In genomic region chr7:110769094-110769493, GRCm38 (mm10) we compare ENCODE assay signal across 8 mouse cellular contexts. TPM values are rescaled to one million over a fixed set of nuclear protein-coding genes. Genes with fewer than 3 reads are reported as not detected.
A peak's percentile ranks its signal among the peaks of the same experiment; 100 is the strongest.
DNase-seq lines count a peak whose midpoint lies in the region; ATAC-seq and TF ChIP-seq lines count a peak whose summit lies in the region.

No protein-coding gene starts in this region.

- 40% methylated on average over 4 of the region's 4 CpGs for WGBS in neural tube, embryonic 11.5 days
- WGBS in forebrain, embryonic 15.5 days: 43% methylated on average over 4 of the region's 4 CpGs
- whole genome bisulfite sequencing in intestine, embryonic 16.5 days: 56% methylated on average over 4 of the region's 4 CpGs
- WGBS in liver, postnatal 0 days (ENCODE audit: insufficient replicate concordance): 15% methylated on average over 4 of the region's 4 CpGs
- WGBS in neural tube, embryonic 14.5 days: 45% methylated on average over 4 of the region's 4 CpGs

- H3K4me3 ChIP-seq in neural tube, embryonic 11.5 days (ENCODE audit: low read depth, low read length): peak overlapping the region; percentile 53
- H3K4me3 ChIP-seq in forebrain, embryonic 15.5 days: peak overlapping the region; percentile 47
- peak overlapping the region; percentile 60 for H3K4me3 ChIP-seq in intestine, embryonic 16.5 days (ENCODE audit: low read length)
- peak overlapping the region; percentile 64 for H3K4me3 ChIP-seq in liver, postnatal 0 days (ENCODE audit: low read depth, low read length)
- H3K4me3 ChIP-seq in neural tube, embryonic 14.5 days (ENCODE audit: low read depth, low read length): peak overlapping the region; percentile 51

- TF ChIP-seq CTCF in liver, postnatal 0 days (IDR thresholded peaks at IDR 0.05; ENCODE audit: low read depth): no peak

- peaks cover 14% of the 10 kb centered on the region; the same call in 1 of the 2 replicates for H3K27me3 ChIP-seq in neural tube, embryonic 11.5 days (ENCODE audit: control insufficient read depth, insufficient read depth, low read length)
- H3K27me3 ChIP-seq in forebrain, embryonic 15.5 days: peaks cover 14% of the 10 kb centered on the region
- H3K27me3 ChIP-seq in intestine, embryonic 16.5 days (replicated peaks; ENCODE audit: control insufficient read depth, insufficient read depth, low read length): no peaks in the 10 kb centered on the region
- no peaks in the 10 kb centered on the region; the same call in 1 of the 2 replicates for H3K27me3 ChIP-seq in liver, postnatal 0 days (ENCODE audit: insufficient read depth, low read length)
- 0 out of 2 replicates have a peak, but pooled peaks cover 3% of the 10 kb centered on the region for H3K27me3 ChIP-seq in neural tube, embryonic 14.5 days (ENCODE audit: control insufficient read depth, insufficient read depth, low read length)

- H3K4me2 ChIP-seq in neural tube, embryonic 11.5 days (ENCODE audit: low read depth): peak overlapping the region; percentile 98
- peak overlapping the region; percentile 79 for H3K4me2 ChIP-seq in forebrain, embryonic 15.5 days (replicated peaks)
- peak overlapping the region; percentile 93 for H3K4me2 ChIP-seq in intestine, embryonic 16.5 days (ENCODE audit: low read depth, low read length)
- peak overlapping the region; percentile 93 for H3K4me2 ChIP-seq in liver, postnatal 0 days (ENCODE audit: low read depth, low read length)
- peak overlapping the region; percentile 94 for H3K4me2 ChIP-seq in neural tube, embryonic 14.5 days (ENCODE audit: low read depth, low read length)

- peaks cover 4% of the 10 kb centered on the region; the same call in 1 of the 2 replicates for H3K4me1 ChIP-seq in neural tube, embryonic 11.5 days (ENCODE audit: control insufficient read depth, insufficient read depth, low read length)
- peaks cover 23% of the 10 kb centered on the region for H3K4me1 ChIP-seq in forebrain, embryonic 15.5 days
- H3K4me1 ChIP-seq in intestine, embryonic 16.5 days (ENCODE audit: control insufficient read depth, insufficient read depth, low read length): peaks cover 15% of the 10 kb centered on the region
- H3K4me1 ChIP-seq in liver, postnatal 0 days (ENCODE audit: insufficient read depth): peaks cover 48% of the 10 kb centered on the region
- 0 out of 2 replicates have a peak, but pooled peaks cover 4% of the 10 kb centered on the region for H3K4me1 ChIP-seq in neural tube, embryonic 14.5 days (ENCODE audit: control insufficient read depth, insufficient read depth, low read length)

- H3K9me3 ChIP-seq in neural tube, embryonic 11.5 days (ENCODE audit: control insufficient read depth, low read length): no peaks in the 10 kb centered on the region
- no peaks in the 10 kb centered on the region for H3K9me3 ChIP-seq in forebrain, embryonic 15.5 days
- H3K9me3 ChIP-seq in intestine, embryonic 16.5 days (ENCODE audit: control insufficient read depth, low read length): no peaks in the 10 kb centered on the region
- H3K9me3 ChIP-seq in liver, postnatal 0 days (ENCODE audit: low read length): no peaks in the 10 kb centered on the region
- H3K9me3 ChIP-seq in neural tube, embryonic 14.5 days (ENCODE audit: control insufficient read depth, low read length): no peaks in the 10 kb centered on the region

- no peak overlapping the region for H3K27ac ChIP-seq in neural tube, embryonic 11.5 days (ENCODE audit: low read depth, low read length)
- H3K27ac ChIP-seq in forebrain, embryonic 15.5 days (replicated peaks): no peak overlapping the region
- no peak overlapping the region; the same call in none of the 2 replicates for H3K27ac ChIP-seq in intestine, embryonic 16.5 days (ENCODE audit: low read length)
- H3K27ac ChIP-seq in liver, postnatal 0 days (ENCODE audit: low read depth): peak overlapping the region; percentile 72
- H3K27ac ChIP-seq in neural tube, embryonic 14.5 days (ENCODE audit: low read depth, low read length): no peak overlapping the region

- no peak for TF ChIP-seq EP300 in liver, postnatal 0 days (IDR thresholded peaks at IDR 0.05; ENCODE audit: low read depth)

- H3K36me3 ChIP-seq in neural tube, embryonic 11.5 days (ENCODE audit: control insufficient read depth, insufficient read depth, low read length): no peaks in the 10 kb centered on the region
- H3K36me3 ChIP-seq in forebrain, embryonic 15.5 days: no peaks in the 10 kb centered on the region
- no peaks in the 10 kb centered on the region for H3K36me3 ChIP-seq in intestine, embryonic 16.5 days (ENCODE audit: control insufficient read depth, insufficient read depth, low read length)
- H3K36me3 ChIP-seq in liver, postnatal 0 days (replicated peaks; ENCODE audit: insufficient read depth, low read length): no peaks in the 10 kb centered on the region
- no peaks in the 10 kb centered on the region for H3K36me3 ChIP-seq in neural tube, embryonic 14.5 days (ENCODE audit: control insufficient read depth, insufficient read depth, low read length)

- DNase-seq in neural tube, embryonic 11.5 days (ENCODE audit: low spot score): no peak
- no peak for DNase-seq in neural tube, embryonic 10.5 days (ENCODE audit: extremely low spot score, low spot score)
- DNase-seq in liver, postnatal 0 days: peak; percentile 44
- no peak for DNase-seq in gastrocnemius, adult 18-20 months (ENCODE audit: low spot score)

- no peak for ATAC-seq in neural tube, embryonic 11.5 days (ENCODE audit: insufficient read depth, low FRiP score, low TSS enrichment)
- no peak for ATAC-seq in forebrain, embryonic 15.5 days (replicated peaks)
- ATAC-seq in intestine, embryonic 16.5 days: 0 out of 2 replicates have a peak, but pooled peaks have one; percentile 21
- peak; percentile 37; the same call in 1 of the 2 replicates for ATAC-seq in liver, postnatal 0 days
- peak; percentile 38; the same call in 1 of the 2 replicates for ATAC-seq in neural tube, embryonic 14.5 days (ENCODE audit: low read depth)
- no peak for ATAC-seq in megakaryocyte-erythroid progenitor cell, adult 5-6 weeks (replicated peaks; ENCODE audit: low FRiP score, low TSS enrichment, poor library complexity, severe bottlenecking)

- peak overlapping the region; percentile 69 for H3K9ac ChIP-seq in neural tube, embryonic 11.5 days (ENCODE audit: low read length)
- H3K9ac ChIP-seq in forebrain, embryonic 15.5 days (replicated peaks): peak overlapping the region; percentile 48
- H3K9ac ChIP-seq in intestine, embryonic 16.5 days (ENCODE audit: low read depth, low read length): peak overlapping the region; percentile 78
- peak overlapping the region; percentile 76 for H3K9ac ChIP-seq in liver, postnatal 0 days (replicated peaks)
- peak overlapping the region; percentile 77 for H3K9ac ChIP-seq in neural tube, embryonic 14.5 days (replicated peaks; ENCODE audit: low read depth, low read length)

RNA-seq across cellular contexts. Expression of gene Ampd3, which starts 1.1 kb away (rescaled TPM):
- 1.5 TPM in 2 replicates for polyA plus RNA-seq in neural tube, embryonic 11.5 days (2014; fragmentation: Nextera tagmentation; extraction: Ambion mirVana)
- polyA plus RNA-seq in forebrain, embryonic 15.5 days (2015; fragmentation: Nextera tagmentation; extraction: Ambion mirVana): 4.4 and 4.8 TPM in 2 replicates
- polyA plus RNA-seq in intestine, embryonic 16.5 days (2015; fragmentation: Nextera tagmentation; extraction: Ambion mirVana): 4.0 and 4.5 TPM in 2 replicates
- polyA plus RNA-seq in liver, postnatal 0 days (2015; fragmentation: Nextera tagmentation; extraction: Ambion mirVana): 12.3 and 16.6 TPM in 2 replicates
- polyA plus RNA-seq in neural tube, embryonic 14.5 days (2014; fragmentation: Nextera tagmentation; extraction: Ambion mirVana): 9.1 and 10.9 TPM in 2 replicates
- total RNA-seq in gastrocnemius, adult 18-20 months (2021): 10 to 100 TPM; 10.8 to 15.2 TPM
- 66.1 and 83.1 TPM in 2 replicates for total RNA-seq in megakaryocyte-erythroid progenitor cell, adult 5-6 weeks (2014; fragmentation: Nextera tagmentation)
- 30.8 and 52.2 TPM in 2 replicates for total RNA-seq in megakaryocyte-erythroid progenitor cell, adult 5-6 weeks (2017)

Comparison
In these comparisons a context has a peak if more than half of its experiments do, and no peak if none do; other contexts are left out.
1. ATAC-seq: peak in intestine, embryonic 16.5 days (single experiment), liver, postnatal 0 days (single experiment) and neural tube, embryonic 14.5 days (single experiment); none in neural tube, embryonic 11.5 days (single experiment), forebrain, embryonic 15.5 days (single experiment) and megakaryocyte-erythroid progenitor cell, adult 5-6 weeks (single experiment).
2. Peak in every context shown above with its lines, with median percentiles within 50 percentile points of each other: H3K4me2 ChIP-seq, H3K4me3 ChIP-seq and H3K9ac ChIP-seq.